Mouse (Mus musculus) liver, postnatal 0 days (tissue): Measurements from ENCODE around the gene Ano10. TPM values are rescaled to one million over a fixed set of nuclear protein-coding genes. Genes with fewer than 3 reads are reported as not detected.
A peak's percentile ranks its signal among the peaks of the same experiment; 100 is the strongest.

Experiments
- ATAC-seq: fragments of 200-750 bp; cut with Nextera tagmentation; 2 replicates; pipeline ENCODE4 v1.8.0; 2017; ENCODE audit warnings: mild to moderate bottlenecking, moderate library complexity
- DNase-seq: peaks from one replicate; pipeline ENCODE4 v3.0.0-alpha.2; 2016
- H3K27ac ChIP-seq: fragments of 300-500 bp; sonication (generic); 2 replicates; pipeline ENCODE4 v1.5.1; 2014; ENCODE audit warnings: antibody characterized with exemption, moderate library complexity, mild to moderate bottlenecking, low read depth
- H3K27me3 ChIP-seq: fragments of 300-500 bp; sonication (generic); 2 replicates; pipeline ENCODE4 v1.6.1; 2014; ENCODE audit warnings: low read length, control low read depth, mixed read lengths; ENCODE audit not compliant: insufficient read depth
- H3K36me3 ChIP-seq: fragments of 300-500 bp; sonication (generic); replicated peaks from 2 replicates; pipeline ENCODE4 v1.6.1; 2014; ENCODE audit warnings: mild to moderate bottlenecking, control low read depth, low read length, moderate library complexity, mixed read lengths; ENCODE audit not compliant: insufficient read depth
- H3K4me1 ChIP-seq: fragments of 300-500 bp; sonication (generic); 2 replicates; pipeline ENCODE4 v1.6.1; 2014; ENCODE audit warnings: antibody characterized with exemption, mild to moderate bottlenecking, control low read depth; ENCODE audit not compliant: insufficient read depth
- H3K4me2 ChIP-seq: fragments of 300-500 bp; sonication (generic); 2 replicates; pipeline ENCODE4 v1.6.1; 2014; ENCODE audit warnings: low read depth, mild to moderate bottlenecking, low read length, moderate library complexity, mixed read lengths
- H3K4me3 ChIP-seq: fragments of 300-500 bp; sonication (generic); 2 replicates; pipeline ENCODE4 v1.5.1; 2014; ENCODE audit warnings: low read depth, low read length
- H3K9ac ChIP-seq: fragments of 300-500 bp; sonication (generic); replicated peaks from 2 replicates; pipeline ENCODE4 v1.6.1; 2014; ENCODE audit warnings: mild to moderate bottlenecking, moderate library complexity
- H3K9me3 ChIP-seq: fragments of 300-500 bp; sonication (generic); 2 replicates; pipeline ENCODE4 v1.6.1; 2016; ENCODE audit warnings: mild to moderate bottlenecking, control low read depth, low read length, mixed read lengths
- CTCF ChIP-seq: sonication (generic); IDR thresholded peaks from 2 replicates; pipeline ENCODE4 v1.5.1; 2016; ENCODE audit warnings: antibody characterized with exemption, low read depth
- EP300 ChIP-seq: IDR thresholded peaks from 2 replicates; pipeline ENCODE4 v1.6.1; 2016; ENCODE audit warnings: antibody characterized with exemption, low read depth, mild to moderate bottlenecking
- WGBS: fragments of 180-500 bp; shearing (Covaris S2); extraction: QIAGEN DNeasy Blood & Tissue Kit; methylation state at CpG from one replicate; pipeline ENCODE4 v1.1.7; 2014; ENCODE audit not compliant: insufficient replicate concordance; 5-methylcytosine and 5-hydroxymethylcytosine counted together
- polyA plus RNA-seq: library from polyadenylated mRNA; unstranded; fragments of >200 nt; fragmentation: Nextera tagmentation; extraction: Ambion mirVana; gene quantifications from 2 replicates; pipeline ENCODE4 v1.2.1, GENCODE M21; 2015

Gene Ano10
- polyA plus RNA-seq, 1 experiment from 2014 or later = 13.7 TPM

GRCm38 (mm10) chr9:122234741-122235140, 59.5 kb downstream of the Ano10 start:
- H3K36me3 ChIP-seq = no peaks in the 10 kb centered on the region
- no peaks in the 10 kb centered on the region for H3K9me3 ChIP-seq
- no peaks in the 10 kb centered on the region for H3K27me3 ChIP-seq
- no peak overlapping the region for H3K27ac ChIP-seq
- no peak for DNase-seq
- 0 out of 2 replicates have a peak, but pooled peaks cover 2% of the 10 kb centered on the region for H3K4me1 ChIP-seq
- H3K4me3 ChIP-seq = no peak overlapping the region
- no peak for ATAC-seq
- H3K4me2 ChIP-seq = no peak overlapping the region
- TF ChIP-seq CTCF (no peak), EP300 (no peak)
- H3K9ac ChIP-seq = no peak overlapping the region
- WGBS = 76% methylated on average over 3 of the region's 3 CpGs

- Histone ChIP-seq H3K4me2 (no peak overlapping the region), H3K4me1 (0 out of 2 replicates have a peak, but pooled peaks cover 2% of the 10 kb centered on the region), H3K36me3 (no peaks in the 10 kb centered on the region), H3K27me3 (no peaks in the 10 kb centered on the region), H3K27ac (no peak overlapping the region), H3K4me3 (no peak overlapping the region), H3K9me3 (no peaks in the 10 kb centered on the region), H3K9ac (no peak overlapping the region)
- DNase-seq = no peak
- no peak for ATAC-seq
- WGBS = 45% methylated on average over 7 of the region's 7 CpGs
- TF ChIP-seq EP300 (no peak), CTCF (no peak)
Observed at GRCm38 (mm10) chr9:122233972-122234345, 60.3 kb downstream of the Ano10 start.

GRCm38 (mm10) chr9:122233316-122233971, 60.8 kb downstream of the Ano10 start:
- DNase-seq (no peak), ATAC-seq (no peak)
- Histone ChIP-seq H3K4me1 (0 out of 2 replicates have a peak, but pooled peaks cover 2% of the 10 kb centered on the region), H3K9me3 (no peaks in the 10 kb centered on the region), H3K27me3 (no peaks in the 10 kb centered on the region), H3K36me3 (no peaks in the 10 kb centered on the region), H3K4me2 (no peak overlapping the region), H3K27ac (no peak overlapping the region), H3K9ac (no peak overlapping the region), H3K4me3 (no peak overlapping the region)
- WGBS = 58% methylated on average over 8 of the region's 8 CpGs
- no peak for TF ChIP-seq EP300

GRCm38 (mm10) chr9:122232912-122233311, 61.3 kb downstream of the Ano10 start:
- WGBS = 37% methylated on average over 2 of the region's 2 CpGs
- no peak for TF ChIP-seq EP300
- TF ChIP-seq CTCF = no peak
- ATAC-seq (no peak), DNase-seq (no peak)
- H3K27ac ChIP-seq = no peak overlapping the region
- no peak overlapping the region for H3K9ac ChIP-seq
- no peaks in the 10 kb centered on the region for H3K9me3 ChIP-seq
- no peaks in the 10 kb centered on the region for H3K27me3 ChIP-seq
- 0 out of 2 replicates have a peak, but pooled peaks cover 2% of the 10 kb centered on the region for H3K4me1 ChIP-seq
- no peak overlapping the region for H3K4me3 ChIP-seq
- no peak overlapping the region for H3K4me2 ChIP-seq
- H3K36me3 ChIP-seq = no peaks in the 10 kb centered on the region

GRCm38 (mm10) chr9:122230701-122231100, 63.5 kb downstream of the Ano10 start:
- Histone ChIP-seq H3K36me3 (no peaks in the 10 kb centered on the region), H3K27me3 (no peaks in the 10 kb centered on the region), H3K4me2 (no peak overlapping the region), H3K9ac (no peak overlapping the region), H3K27ac (no peak overlapping the region), H3K9me3 (no peaks in the 10 kb centered on the region), H3K4me3 (no peak overlapping the region), H3K4me1 (0 out of 2 replicates have a peak, but pooled peaks cover 2% of the 10 kb centered on the region)
- TF ChIP-seq EP300 = no peak
- TF ChIP-seq CTCF = no peak
- no peak for DNase-seq
- ATAC-seq = 0 out of 2 replicates have a peak, but pooled peaks have one; percentile 29
- WGBS = 42% methylated on average over 4 of the region's 4 CpGs

- no peak overlapping the region for H3K9ac ChIP-seq
- DNase-seq (no peak), ATAC-seq (no peak)
- WGBS = 49% methylated on average over 4 of the region's 4 CpGs
- no peak overlapping the region for H3K4me2 ChIP-seq
- H3K4me3 ChIP-seq = no peak overlapping the region
- no peaks in the 10 kb centered on the region for H3K36me3 ChIP-seq
- 0 out of 2 replicates have a peak, but pooled peaks cover 2% of the 10 kb centered on the region for H3K4me1 ChIP-seq
- no peaks in the 10 kb centered on the region for H3K9me3 ChIP-seq
- no peak for TF ChIP-seq EP300
- TF ChIP-seq CTCF = no peak
- no peaks in the 10 kb centered on the region for H3K27me3 ChIP-seq
- no peak overlapping the region for H3K27ac ChIP-seq
Observed at GRCm38 (mm10) chr9:122226419-122226818, 67.8 kb downstream of the Ano10 start.

- Histone ChIP-seq H3K36me3 (no peaks in the 10 kb centered on the region), H3K9ac (no peak overlapping the region), H3K27me3 (no peaks in the 10 kb centered on the region), H3K9me3 (no peaks in the 10 kb centered on the region), H3K4me2 (no peak overlapping the region), H3K4me3 (no peak overlapping the region), H3K27ac (no peak overlapping the region), H3K4me1 (no peaks in the 10 kb centered on the region)
- 52% methylated on average over 7 of the region's 7 CpGs for WGBS
- TF ChIP-seq EP300 = no peak
- peak; percentile 72 for TF ChIP-seq CTCF
- DNase-seq (no peak), ATAC-seq (no peak)
Observed at GRCm38 (mm10) chr9:122225309-122225708, 68.9 kb downstream of the Ano10 start.
